Mouse (Mus musculus) lung, postnatal 14 days (tissue): ENCODE results near the gene Fam19a4.
"Not testable (repeated sequence)": the region's sequence is repeated elsewhere in the genome, so short reads cannot be mapped to it uniquely, and the experiment has no call there.

Experiments used
- DNase-seq: peaks from one replicate; pipeline ENCODE4 v3.0.0; 2021

Fam19a4 gene

GRCm38 (mm10) chr6:96935776-96936175 lies 124.4 kb downstream of the Fam19a4 start:
- DNase-seq, result no peak

GRCm38 (mm10) chr6:96909061-96909480 lies 151.1 kb downstream of the Fam19a4 start:
- DNase-seq, result no peak

DNA sequence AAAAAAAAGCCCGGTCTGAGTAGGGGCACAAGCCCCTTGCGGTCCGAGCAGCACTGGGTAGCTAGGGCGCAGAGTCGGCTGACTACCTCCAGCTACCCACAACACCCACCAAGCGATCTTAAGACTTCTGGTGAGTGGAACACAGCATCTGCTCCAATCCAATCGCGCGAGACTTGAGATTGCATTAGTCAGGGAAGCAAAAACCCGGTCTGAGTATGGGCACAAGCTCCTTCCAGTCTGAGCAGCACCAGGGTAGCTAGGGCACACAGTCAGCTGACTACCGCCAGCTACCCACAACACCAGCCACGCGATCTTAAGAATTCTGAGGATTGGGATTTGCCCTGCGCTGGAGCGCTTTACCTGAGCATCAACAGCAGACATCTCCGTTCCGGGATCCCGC lies 183.1 kb downstream of the Fam19a4 start:
- DNase-seq, result not testable (repeated sequence)

GRCm38 (mm10) chr6:96876651-96877050 lies 183.6 kb downstream of the Fam19a4 start:
- DNase-seq, result not testable (repeated sequence)

GRCm38 (mm10) chr6:96853065-96853464 lies 207.1 kb downstream of the Fam19a4 start:
- no peak for DNase-seq

- no peak for DNase-seq
Measured at GRCm38 (mm10) chr6:96843944-96844343, 216.3 kb downstream of the Fam19a4 start.

DNA sequence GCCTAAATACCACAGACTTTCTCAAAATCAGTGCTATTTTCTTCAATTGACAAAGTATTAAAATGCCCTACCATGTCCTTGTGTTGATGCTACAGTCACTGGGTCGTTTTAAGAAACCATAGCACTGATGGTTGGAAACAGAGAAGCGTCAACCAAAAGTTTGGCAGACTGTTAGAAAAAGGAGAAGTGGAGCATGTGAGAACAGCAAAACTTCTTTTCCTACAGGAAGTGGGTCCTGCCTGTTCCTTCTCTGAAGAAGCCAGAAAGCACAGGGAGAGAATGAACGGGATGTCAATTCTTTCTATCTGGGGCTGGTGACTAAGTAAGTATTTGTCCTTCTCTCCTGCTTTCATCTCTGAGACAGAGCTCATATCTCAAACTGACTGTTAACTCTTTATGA lies 219.6 kb downstream of the Fam19a4 start:
- DNase-seq, result no peak

- DNase-seq, result no peak
Measured at GRCm38 (mm10) chr6:96826626-96827025, 233.6 kb downstream of the Fam19a4 start.

DNA sequence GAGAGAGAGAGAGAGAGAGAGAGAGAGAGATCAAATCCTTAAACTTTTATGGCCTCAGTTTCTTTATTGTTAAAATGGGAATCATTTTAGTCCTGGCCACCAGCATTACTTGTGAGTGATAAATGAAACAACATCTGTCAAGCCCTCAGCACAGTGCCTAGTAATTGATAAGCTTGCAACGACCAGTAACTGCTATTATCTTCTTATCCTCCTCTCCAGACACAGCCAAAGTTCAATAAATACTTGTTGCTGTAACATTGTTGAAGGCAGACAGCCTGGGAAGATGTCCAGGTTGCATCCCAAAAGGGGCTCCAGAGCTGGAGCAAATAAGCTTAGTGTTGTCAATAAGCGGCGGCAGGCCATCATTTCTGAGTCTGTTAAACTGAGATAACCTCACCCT lies 257.2 kb downstream of the Fam19a4 start:
- no peak for DNase-seq

DNA sequence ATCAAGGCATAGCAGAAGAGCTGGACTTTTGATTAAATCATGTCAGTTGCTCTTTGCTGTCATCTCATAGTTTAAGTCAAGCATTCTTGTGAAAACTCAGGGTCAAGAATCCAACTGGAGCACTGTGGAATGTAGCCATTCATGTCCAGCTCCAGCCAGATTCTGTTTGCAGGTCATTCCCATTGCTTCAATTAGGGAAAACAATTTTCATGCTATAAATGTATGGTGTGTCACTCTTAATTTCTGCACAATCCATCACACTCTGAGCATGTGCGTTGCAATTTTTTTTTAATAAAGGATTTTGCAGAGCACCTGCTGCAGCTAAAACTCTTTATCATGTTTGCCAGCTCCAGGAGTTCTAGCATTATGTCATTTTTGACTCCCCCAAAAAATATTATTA lies 261.5 kb downstream of the Fam19a4 start:
- no peak for DNase-seq

- no peak for DNase-seq
Measured at GRCm38 (mm10) chr6:96797451-96797850, 262.8 kb downstream of the Fam19a4 start.
